Mouse (Mus musculus) erythroblast, embryonic 14.5 days (primary cell): ENCODE measurements around the gene Hoxa10. TPM values are rescaled to one million over a fixed set of nuclear protein-coding genes. Genes with fewer than 3 reads are reported as not detected.

Experiments
- H3K27me3 ChIP-seq: 2 replicates; pipeline ENCODE4 v1.6.1; 2012; ENCODE audit warnings: inconsistent platforms; ENCODE audit not compliant: control insufficient read depth
- H3K36me3 ChIP-seq: 2 replicates; pipeline ENCODE4 v1.6.1; 2012; ENCODE audit warnings: mild to moderate bottlenecking, inconsistent platforms; ENCODE audit not compliant: control insufficient read depth
- H3K4me1 ChIP-seq: 2 replicates; pipeline ENCODE4 v1.6.1; 2012; ENCODE audit warnings: inconsistent platforms; ENCODE audit not compliant: control insufficient read depth
- H3K4me3 ChIP-seq: replicated peaks from 2 replicates; pipeline ENCODE3; 2012; ENCODE audit warnings: moderate library complexity, mild to moderate bottlenecking, inconsistent platforms
- H3K9me3 ChIP-seq: 2 replicates; pipeline ENCODE4 v1.6.1; 2012; ENCODE audit warnings: low read length, inconsistent platforms, mixed read lengths; ENCODE audit not compliant: control insufficient read depth
- GATA1 ChIP-seq: IDR thresholded peaks from 2 replicates; pipeline ENCODE4 v1.6.1; 2012; ENCODE audit warnings: low read length, inconsistent platforms, mixed read lengths
- TAL1 ChIP-seq: IDR thresholded peaks from 3 replicates; pipeline ENCODE4 v1.6.1; 2012; ENCODE audit warnings: low read length, inconsistent platforms, mixed read lengths
- polyA plus RNA-seq: library from polyadenylated mRNA; stranded (reverse); fragments of >175 nt; gene quantifications from 2 replicates; pipeline ENCODE4 v1.2.3, GENCODE M21; 2012

Gene Hoxa10
- polyA plus RNA-seq, 1 experiment, result not detected

GRCm38 (mm10) chr6:52185834-52186233 is 54.8 kb downstream of the Hoxa10 start:
- peaks cover 87% of the 10 kb centered on the region for H3K27me3 ChIP-seq
- no peaks in the 10 kb centered on the region for H3K36me3 ChIP-seq
- no peaks in the 10 kb centered on the region for H3K4me1 ChIP-seq
- H3K4me3 ChIP-seq, result no peak overlapping the region
- TF ChIP-seq GATA1 (no peak), TAL1 (no peak)
- H3K9me3 ChIP-seq, result no peaks in the 10 kb centered on the region

DNA sequence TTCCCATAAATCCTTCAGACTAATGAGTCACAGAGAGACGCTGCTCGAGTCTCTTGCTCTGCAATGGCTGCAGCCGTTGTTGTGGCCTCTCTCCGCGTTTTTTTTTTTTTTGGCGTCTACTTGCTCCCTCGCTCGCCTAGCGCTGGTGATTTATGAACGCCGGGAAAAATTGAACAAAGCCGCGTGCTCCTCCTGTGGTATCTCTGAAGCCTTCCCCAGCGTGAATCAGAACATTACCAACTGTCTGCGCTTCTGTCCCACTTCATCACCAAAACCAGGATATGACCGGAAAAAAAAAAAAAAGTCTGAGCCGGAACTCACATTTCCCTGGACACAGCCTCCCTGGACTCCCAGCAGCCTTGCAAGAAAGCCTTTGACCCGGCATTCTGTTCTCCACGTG is 55.4 kb downstream of the Hoxa10 start:
- TF ChIP-seq TAL1, result no peak
- TF ChIP-seq GATA1, result no peak
- no peaks in the 10 kb centered on the region for H3K4me1 ChIP-seq
- no peaks in the 10 kb centered on the region for H3K36me3 ChIP-seq
- no peaks in the 10 kb centered on the region for H3K9me3 ChIP-seq
- H3K4me3 ChIP-seq, result no peak overlapping the region
- peaks cover 87% of the 10 kb centered on the region for H3K27me3 ChIP-seq

DNA sequence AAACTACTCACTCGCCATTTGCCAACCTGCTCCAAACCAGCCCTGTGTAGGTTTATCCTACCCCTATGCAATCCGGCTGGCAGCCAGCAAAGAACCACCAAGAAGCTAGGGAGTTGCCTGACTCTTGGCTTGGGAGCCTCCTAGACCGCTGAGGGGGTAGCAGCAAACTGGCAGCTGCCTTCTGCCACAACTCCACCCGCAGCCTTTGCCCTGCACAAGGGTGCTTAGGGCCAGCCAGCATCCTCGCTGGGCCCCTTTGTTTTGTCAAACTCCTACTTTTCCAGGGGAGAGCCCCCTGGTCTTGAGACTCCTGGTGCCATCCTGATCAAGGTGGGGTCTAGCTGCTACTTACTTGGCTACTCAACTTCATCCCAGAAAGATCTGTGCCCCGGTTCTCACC is 56.0 kb downstream of the Hoxa10 start:
- peaks cover 87% of the 10 kb centered on the region for H3K27me3 ChIP-seq
- no peak overlapping the region for H3K4me3 ChIP-seq
- H3K36me3 ChIP-seq, result no peaks in the 10 kb centered on the region
- no peaks in the 10 kb centered on the region for H3K4me1 ChIP-seq
- no peak for TF ChIP-seq TAL1
- no peak for TF ChIP-seq GATA1
- H3K9me3 ChIP-seq, result no peaks in the 10 kb centered on the region

- Histone ChIP-seq H3K9me3 (no peaks in the 10 kb centered on the region), H3K27me3 (peaks cover 87% of the 10 kb centered on the region)
These were observed 57.2 kb downstream of the Hoxa10 start for GRCm38 (mm10) chr6:52183311-52184080.

GRCm38 (mm10) chr6:52182793-52183192 is 57.9 kb downstream of the Hoxa10 start:
- Histone ChIP-seq H3K4me1 (no peaks in the 10 kb centered on the region), H3K27me3 (peaks cover 87% of the 10 kb centered on the region), H3K36me3 (no peaks in the 10 kb centered on the region), H3K4me3 (no peak overlapping the region), H3K9me3 (no peaks in the 10 kb centered on the region)
- TF ChIP-seq GATA1, result no peak
- TF ChIP-seq TAL1, result no peak

More at GRCm38 (mm10) chr6:52183311-52184080, 57.2 kb downstream of the Hoxa10 start:
- no peaks in the 10 kb centered on the region for H3K36me3 ChIP-seq
- no peak overlapping the region for H3K4me3 ChIP-seq
- H3K4me1 ChIP-seq, result no peaks in the 10 kb centered on the region
- TF ChIP-seq GATA1 (no peak), TAL1 (no peak)

- Histone ChIP-seq H3K4me3 (no peak overlapping the region), H3K9me3 (peaks cover 2% of the 10 kb centered on the region; the same call in 1 of the 2 replicates), H3K36me3 (no peaks in the 10 kb centered on the region), H3K27me3 (peaks cover 87% of the 10 kb centered on the region), H3K4me1 (no peaks in the 10 kb centered on the region)
- no peak for TF ChIP-seq GATA1
- no peak for TF ChIP-seq TAL1
These were observed 58.6 kb downstream of the Hoxa10 start for GRCm38 (mm10) chr6:52182030-52182429.

Other genes starting within 250 kb of the Hoxa10 start
- 0.03 and 0.04 TPM in 2 replicates for gene Skap2, start 228.3 kb downstream of the Hoxa10 start, polyA plus RNA-seq
- gene Hoxa1, start 82.5 kb downstream of the Hoxa10 start, polyA plus RNA-seq, result not detected in 2 replicates
- gene Hoxa2, start 76.0 kb downstream of the Hoxa10 start, polyA plus RNA-seq, result not detected in 2 replicates
- 0.02 TPM in 1 of 2 replicates, not detected in the other for gene 5730596B20Rik, start 63.4 kb downstream of the Hoxa10 start, polyA plus RNA-seq
- not detected in 2 replicates for gene Hoxa4, start 49.1 kb downstream of the Hoxa10 start, polyA plus RNA-seq
- not detected in 2 replicates for gene Hoxa5, start 36.3 kb downstream of the Hoxa10 start, polyA plus RNA-seq
- gene Hoxa6, start 32.1 kb downstream of the Hoxa10 start, polyA plus RNA-seq, result not detected in 2 replicates
- 0.02 TPM in 1 of 2 replicates, not detected in the other for gene Hoxa3, start 27.5 kb downstream of the Hoxa10 start, polyA plus RNA-seq
- gene Gm28308, start 27.5 kb downstream of the Hoxa10 start, polyA plus RNA-seq, result not detected in 2 replicates
- 0.02 TPM in 1 of 2 replicates, not detected in the other for gene Hoxa7, start 19.0 kb downstream of the Hoxa10 start, polyA plus RNA-seq
- not detected in 2 replicates for gene Hoxa9, start 9.8 kb downstream of the Hoxa10 start, polyA plus RNA-seq
- 0.03 TPM in 1 of 2 replicates, not detected in the other for gene Hoxa11, start 5.0 kb upstream of the Hoxa10 start, polyA plus RNA-seq
- gene Hoxa13, start 20.0 kb upstream of the Hoxa10 start, polyA plus RNA-seq, result not detected in 2 replicates
- gene Evx1, start 72.6 kb upstream of the Hoxa10 start, polyA plus RNA-seq, result not detected in 2 replicates